Mouse (Mus musculus) inflammation-experienced regulatory T-cells (primary cell): ENCODE data around the gene Catsper2. TPM values are rescaled to one million over a fixed set of nuclear protein-coding genes. Genes with fewer than 3 reads are reported as not detected.

Experiments
- polyA plus RNA-seq, 2 experiments: library from polyadenylated mRNA; unstranded; fragments of 100-300 nt; shearing (Covaris generic); gene quantifications; one replicate each; pipeline ENCODE4 v1.2.1; 2017

Catsper2 gene
- 1 to 10 TPM; 3.0 to 3.9 TPM for polyA plus RNA-seq

DNA sequence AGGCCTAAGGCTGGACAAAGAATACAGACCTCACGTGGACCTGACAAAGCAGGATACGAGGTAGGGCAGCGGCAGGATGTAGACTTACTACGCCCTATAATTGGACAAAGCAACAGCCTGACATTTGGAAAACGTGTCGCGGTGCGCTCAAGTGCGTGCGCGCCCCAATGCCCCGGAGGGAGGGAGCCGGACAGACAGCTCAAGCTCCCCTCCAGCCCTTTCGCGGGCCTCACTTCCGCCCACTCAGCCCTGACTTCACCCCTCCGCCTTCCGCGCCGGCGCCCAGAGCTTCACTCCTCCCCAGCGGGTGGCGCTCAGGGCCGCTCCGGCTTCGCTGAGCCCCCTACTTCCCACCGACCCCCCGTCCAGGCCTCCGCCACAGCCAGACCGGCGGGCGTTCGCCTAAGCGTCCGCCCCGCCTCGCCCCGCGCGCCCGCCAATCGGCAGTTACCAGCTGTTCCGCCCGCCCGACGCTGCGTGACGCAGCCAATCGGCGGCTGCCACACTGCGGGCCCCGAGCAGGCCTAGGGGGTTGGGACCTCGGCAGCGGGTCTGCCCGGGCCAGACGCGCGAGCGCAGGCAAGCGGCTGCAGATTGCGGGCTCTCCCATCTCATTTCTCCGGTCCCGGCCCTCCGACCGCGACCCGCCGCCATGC is at the start of gene Catsper2, which contains the start of gene Pdia3:
Gene Catsper2, minus strand, starts transcription at position 406 of the 656 bp plus-strand sequence.
Gene Pdia3, plus strand, starts transcription at position 389 of the 656 bp plus-strand sequence.

DNA sequence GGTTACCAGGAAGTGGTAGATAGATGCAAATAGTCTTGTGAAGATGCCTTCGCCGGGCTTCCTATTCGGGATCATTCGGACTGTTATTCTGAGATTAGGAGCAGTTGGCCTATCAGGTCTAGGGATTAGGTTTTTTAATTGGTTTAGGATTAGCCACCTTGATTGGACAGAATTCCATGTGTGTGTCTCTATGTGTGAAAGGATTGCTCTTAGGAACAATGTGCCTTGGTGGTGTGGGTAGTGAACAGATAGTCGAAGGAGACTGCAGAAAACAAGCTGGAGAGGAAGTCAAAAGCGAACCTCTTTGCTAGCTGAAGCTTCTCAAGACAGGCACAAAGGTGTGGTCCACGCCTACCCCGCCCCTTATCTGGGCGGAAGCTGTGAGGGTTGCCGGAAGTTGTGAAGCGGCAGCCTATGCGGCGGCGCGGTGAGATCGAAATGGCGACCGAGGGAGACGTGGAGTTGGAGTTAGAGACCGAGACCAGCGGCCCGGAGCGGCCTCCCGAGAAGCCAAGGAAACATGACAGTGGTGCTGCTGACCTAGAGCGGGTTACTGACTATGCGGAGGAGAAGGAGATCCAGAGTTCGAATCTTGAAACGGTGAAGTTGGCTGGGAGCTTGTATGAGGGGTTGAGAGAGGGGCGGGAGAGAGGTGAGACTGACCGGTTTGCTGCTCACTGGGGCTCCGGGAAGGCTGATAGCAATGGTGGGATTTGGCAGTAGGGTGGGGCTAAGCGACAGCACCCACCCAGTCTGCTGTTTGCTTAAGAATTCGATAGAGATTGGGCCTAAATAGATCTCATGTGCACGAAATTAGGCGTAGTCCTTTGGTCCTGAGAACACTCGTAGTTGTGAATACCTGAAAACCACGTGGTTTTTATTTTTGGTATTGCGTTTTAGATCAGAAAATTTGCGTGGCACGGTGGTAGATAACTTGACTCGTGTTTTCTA is 43.4 kb upstream of the Catsper2 start, which contains the start of gene Serinc4:
Gene Serinc4, minus strand, starts transcription at position 90 of the 951 bp plus-strand sequence.

GRCm38 (mm10) chr2:121452990-121453389 is 39.4 kb upstream of the Catsper2 start, which contains the start of gene Hypk:
Hypk (plus strand) TSS chr2:121453290.

DNA sequence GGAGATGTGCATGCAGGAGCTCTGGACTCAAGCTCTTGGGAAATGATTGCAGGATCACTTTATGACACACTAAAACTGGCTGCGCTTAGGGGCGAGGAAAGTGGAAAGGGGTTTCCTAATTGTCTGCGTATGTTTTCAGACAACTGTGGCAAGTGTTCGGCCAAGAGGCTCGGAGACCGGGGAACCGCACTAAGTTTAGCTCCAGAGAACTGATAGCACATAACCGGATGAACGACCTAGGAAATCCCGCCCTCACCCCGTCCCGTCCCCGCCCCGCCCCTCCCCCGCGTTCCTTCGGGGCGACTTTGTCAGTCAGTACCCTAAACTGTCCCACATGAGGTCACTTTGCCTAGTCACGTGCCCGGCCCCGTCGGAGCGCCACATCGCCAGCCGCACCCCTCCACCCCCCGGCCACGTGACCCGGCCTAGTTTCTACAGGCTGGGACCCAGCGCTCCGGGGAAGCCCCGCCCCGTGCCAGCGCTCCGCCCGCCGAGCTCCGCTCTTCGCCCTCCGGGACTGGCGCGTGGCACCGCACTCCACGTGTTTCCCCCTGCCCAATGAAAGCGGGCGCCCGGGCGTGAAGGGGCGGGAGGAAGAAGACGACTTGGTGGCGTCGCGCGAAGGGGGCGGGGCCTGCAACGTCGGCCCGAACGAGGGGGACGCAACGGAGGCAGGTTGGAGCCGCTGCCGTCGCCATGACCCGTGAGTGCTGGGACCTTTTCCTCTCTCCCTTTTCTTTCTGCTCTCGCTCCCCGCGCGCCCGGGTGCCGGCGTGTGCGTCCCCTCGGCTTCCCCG is 35.3 kb upstream of the Catsper2 start, which contains the start of gene Serf2:
Gene Serf2, plus strand, starts transcription at position 457 of the 797 bp plus-strand sequence.

DNA sequence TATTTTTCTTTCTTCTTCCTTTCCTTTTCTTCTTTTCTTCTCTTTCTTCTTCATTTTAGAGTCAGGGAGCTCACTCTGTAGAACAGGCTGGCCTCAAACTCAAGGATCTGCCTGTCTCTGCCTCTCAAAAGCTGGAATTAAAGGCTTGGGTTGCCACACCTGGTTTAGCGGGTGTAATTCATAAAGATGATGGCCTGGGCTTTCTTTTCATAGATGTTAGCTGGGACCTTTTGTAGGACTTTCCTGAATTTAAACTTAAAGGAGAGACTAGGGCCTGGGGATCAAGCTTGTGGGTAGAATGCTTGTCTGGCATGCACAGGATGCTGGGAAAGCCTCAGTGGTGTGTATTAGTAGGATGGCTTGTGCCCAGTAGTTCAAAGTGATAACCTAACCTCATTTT is 30.6 kb upstream of the Catsper2 start, which contains the start of gene Ell3:
Gene Ell3, minus strand, starts transcription at position 101 of the 400 bp plus-strand sequence.

GRCm38 (mm10) chr2:121386961-121387575 is 26.5 kb downstream of the Catsper2 start, which contains the start of gene Strc:
Strc (minus strand) TSS chr2:121387168.

GRCm38 (mm10) chr2:121357494-121357893 is 56.1 kb downstream of the Catsper2 start, which contains the start of gene Ckmt1:
Ckmt1 (plus strand) TSS chr2:121357714.

GRCm38 (mm10) chr2:121354820-121355592 is 58.6 kb downstream of the Catsper2 start, which contains the start of gene Ppip5k1:
Ppip5k1 (minus strand) TSS chr2:121355396.

Other genes starting within 250 kb of the Catsper2 start
- gene Tubgcp4, start 243.1 kb downstream of the Catsper2 start, polyA plus RNA-seq: 10 to 100 TPM; 76.3 to 77.3 TPM
- 10 to 100 TPM; 36.3 to 41.3 TPM for gene Zscan29, start 242.7 kb downstream of the Catsper2 start, polyA plus RNA-seq
- gene Trp53bp1, start 142.4 kb downstream of the Catsper2 start, polyA plus RNA-seq: 10 to 100 TPM; 52.9 to 53.3 TPM
- under 1 TPM; 0.18 to 0.20 TPM for gene Map1a, start 124.2 kb downstream of the Catsper2 start, polyA plus RNA-seq
- gene Ppip5k1, start 58.4 kb downstream of the Catsper2 start, polyA plus RNA-seq: 10 to 100 TPM; 11.5 to 20.2 TPM
- 1 to 10 TPM in 1 of 2 experiments, under 1 TPM in 1; 0.73 to 3.3 TPM for gene Ckmt1, start 56.1 kb downstream of the Catsper2 start, polyA plus RNA-seq
- under 1 TPM in 1 of 2 experiments, not detected in 1; 0.21 TPM for gene Strc, start 26.6 kb downstream of the Catsper2 start, polyA plus RNA-seq
- 100 to 1,000 TPM; 670 to 712 TPM for gene Pdia3, start within 50 bp of the Catsper2 start, polyA plus RNA-seq
- 1 to 10 TPM in 1 of 2 experiments, under 1 TPM in 1; 0.26 to 1.1 TPM for gene Ell3, start 30.5 kb upstream of the Catsper2 start, polyA plus RNA-seq
- 100 to 1,000 TPM; 402 to 494 TPM for gene Serf2, start 35.4 kb upstream of the Catsper2 start, polyA plus RNA-seq
- 100 to 1,000 TPM; 148 to 150 TPM for gene Hypk, start 39.5 kb upstream of the Catsper2 start, polyA plus RNA-seq
- gene Serinc4, start 43.0 kb upstream of the Catsper2 start, polyA plus RNA-seq: under 1 TPM; 0.33 TPM
- gene Mfap1b, start 60.3 kb upstream of the Catsper2 start, polyA plus RNA-seq: 100 to 1,000 TPM in 1 of 2 experiments, 10 to 100 TPM in 1; 95.4 to 104 TPM
- gene Mfap1a, start 92.9 kb upstream of the Catsper2 start, polyA plus RNA-seq: 10 to 100 TPM; 33.1 to 44.8 TPM
- 1 to 10 TPM; 6.0 to 6.5 TPM for gene Wdr76, start 92.9 kb upstream of the Catsper2 start, polyA plus RNA-seq